Mouse (Mus musculus) G1E (cell line): ENCODE data around the gene Atp1b3.

ENCODE experiments used
- CTCF ChIP-seq: IDR thresholded peaks from 2 replicates; pipeline ENCODE4 v1.5.1; 2012; ENCODE audit warnings: low read depth, low read length, inconsistent platforms, mixed read lengths
- GATA1 ChIP-seq: IDR thresholded peaks from 2 replicates; pipeline ENCODE4 v1.6.1; 2012; ENCODE audit warnings: borderline replicate concordance, low read length, inconsistent platforms, mixed read lengths

GRCm38 (mm10) chr9:96412821-96413405, 48.7 kb upstream of the Atp1b3 start:
- TF ChIP-seq CTCF: no peak
- no peak for TF ChIP-seq GATA1
